Mouse (Mus musculus) G1E-ER4 (cell line): ENCODE measurements around the gene Disc1. TPM values are rescaled to one million over a fixed set of nuclear protein-coding genes. Genes with fewer than 3 reads are reported as not detected.

Experiments used
- GATA1 ChIP-seq: IDR thresholded peaks from one replicate; pipeline ENCODE4 v1.8.0; 2012; ENCODE audit warnings: low read length, inconsistent platforms
- polyA plus RNA-seq: library from polyadenylated mRNA; stranded (reverse); fragments of >175 nt; gene quantifications from 2 replicates; pipeline ENCODE4 v1.2.3, GENCODE M21; 2012

Gene Disc1
- polyA plus RNA-seq, 1 experiment = not detected

- no peak for TF ChIP-seq GATA1
Observed at GRCm38 (mm10) chr8:125242921-125243320, 188.9 kb downstream of the Disc1 start.

- no peak for TF ChIP-seq GATA1
Observed at GRCm38 (mm10) chr8:125246737-125247292, 192.8 kb downstream of the Disc1 start.

- no peak for TF ChIP-seq GATA1
Observed at GRCm38 (mm10) chr8:125247349-125247748, 193.4 kb downstream of the Disc1 start.

GRCm38 (mm10) chr8:125252946-125253345 is 199.0 kb downstream of the Disc1 start:
- TF ChIP-seq GATA1 = no peak

- TF ChIP-seq GATA1 = no peak
Observed at GRCm38 (mm10) chr8:125253505-125254180, 199.6 kb downstream of the Disc1 start.

- no peak for TF ChIP-seq GATA1
Observed at GRCm38 (mm10) chr8:125254188-125255005, 200.4 kb downstream of the Disc1 start.

- TF ChIP-seq GATA1 = no peak
Observed at GRCm38 (mm10) chr8:125255006-125255685, 201.2 kb downstream of the Disc1 start.

GRCm38 (mm10) chr8:125257660-125258059 is 203.7 kb downstream of the Disc1 start:
- no peak for TF ChIP-seq GATA1

- TF ChIP-seq GATA1 = no peak
Observed at GRCm38 (mm10) chr8:125258806-125259500, 205.0 kb downstream of the Disc1 start.

GRCm38 (mm10) chr8:125268181-125268705 is 214.2 kb downstream of the Disc1 start:
- TF ChIP-seq GATA1 = no peak

GRCm38 (mm10) chr8:125270292-125270691 is 216.3 kb downstream of the Disc1 start:
- TF ChIP-seq GATA1 = no peak

GRCm38 (mm10) chr8:125271357-125271756 is 217.4 kb downstream of the Disc1 start:
- no peak for TF ChIP-seq GATA1

- no peak for TF ChIP-seq GATA1
Observed at GRCm38 (mm10) chr8:125272089-125272866, 218.3 kb downstream of the Disc1 start.

- TF ChIP-seq GATA1 = no peak
Observed at GRCm38 (mm10) chr8:125277071-125277682, 223.2 kb downstream of the Disc1 start.
